Mouse (Mus musculus) layer of hippocampus, adult 2 months (tissue): Measurements from ENCODE around the gene Med9. TPM values are rescaled to one million over a fixed set of nuclear protein-coding genes. Genes with fewer than 3 reads are reported as not detected.
A peak's percentile ranks its signal among the peaks of the same experiment; 100 is the strongest.

Source experiments
- DNase-seq, 2 experiments: peaks; one replicate each; pipeline ENCODE4 v3.0.0; 2022; ENCODE audit warnings: low spot score in 2 of 2
- H3K27ac ChIP-seq: fragments of 200-600 bp; 2 replicates; pipeline ENCODE4 v1.8.1; 2022
- H3K4me3 ChIP-seq: fragments of 200-600 bp; 2 replicates; pipeline ENCODE4 v1.8.1; 2022; ENCODE audit warnings: mild to moderate bottlenecking
- CTCF ChIP-seq: fragments of 200-600 bp; conservative IDR thresholded peaks from 2 replicates; pipeline ENCODE4 v1.8.1; 2022; ENCODE audit warnings: antibody characterized with exemption, mild to moderate bottlenecking, moderate library complexity
- long read RNA-seq, 2 experiments: library from polyadenylated mRNA; stranded (forward); transcript quantifications; one replicate each; pipeline ENCODE4 v2.0.0; 2021; ENCODE audit warnings: borderline mapping rate in 2 of 2
- total RNA-seq, 2 experiments: library from RNA; stranded (reverse); gene quantifications; 2 replicates each; pipeline ENCODE4 v1.2.3; 2021

The Med9 gene
- total RNA-seq: 10 to 100 TPM; 36.8 to 40.5 TPM
- long read RNA-seq, experiment 1, transcript Med9-201 (2 exons, 1,920 nt): major isoform, 39 of 66 reads
- long read RNA-seq, experiment 1, partial matches to known transcripts: 0 of 66 reads
- long read RNA-seq, experiment 1, other reads (novel, unspliced or antisense): 27 of 66 reads
- long read RNA-seq, experiment 2, transcript Med9-201 (2 exons, 1,920 nt): major isoform, 62 of 92 reads
- long read RNA-seq, experiment 2, partial matches to known transcripts: 0 of 92 reads
- long read RNA-seq, experiment 2, other reads (novel, unspliced or antisense): 30 of 92 reads

GRCm38 (mm10) chr11:59947752-59948400 lies at the start of gene Med9:
Med9 (plus strand) TSS chr11:59948206.
- peak within 1 kb of the TSS; percentile 99 for H3K4me3 ChIP-seq
- peak; percentile 36; the same call in 1 of the 2 replicates for TF ChIP-seq CTCF
- peak; percentile 96 to 99 for DNase-seq
- H3K27ac ChIP-seq: peak within 1 kb of the TSS; percentile 95

DNA sequence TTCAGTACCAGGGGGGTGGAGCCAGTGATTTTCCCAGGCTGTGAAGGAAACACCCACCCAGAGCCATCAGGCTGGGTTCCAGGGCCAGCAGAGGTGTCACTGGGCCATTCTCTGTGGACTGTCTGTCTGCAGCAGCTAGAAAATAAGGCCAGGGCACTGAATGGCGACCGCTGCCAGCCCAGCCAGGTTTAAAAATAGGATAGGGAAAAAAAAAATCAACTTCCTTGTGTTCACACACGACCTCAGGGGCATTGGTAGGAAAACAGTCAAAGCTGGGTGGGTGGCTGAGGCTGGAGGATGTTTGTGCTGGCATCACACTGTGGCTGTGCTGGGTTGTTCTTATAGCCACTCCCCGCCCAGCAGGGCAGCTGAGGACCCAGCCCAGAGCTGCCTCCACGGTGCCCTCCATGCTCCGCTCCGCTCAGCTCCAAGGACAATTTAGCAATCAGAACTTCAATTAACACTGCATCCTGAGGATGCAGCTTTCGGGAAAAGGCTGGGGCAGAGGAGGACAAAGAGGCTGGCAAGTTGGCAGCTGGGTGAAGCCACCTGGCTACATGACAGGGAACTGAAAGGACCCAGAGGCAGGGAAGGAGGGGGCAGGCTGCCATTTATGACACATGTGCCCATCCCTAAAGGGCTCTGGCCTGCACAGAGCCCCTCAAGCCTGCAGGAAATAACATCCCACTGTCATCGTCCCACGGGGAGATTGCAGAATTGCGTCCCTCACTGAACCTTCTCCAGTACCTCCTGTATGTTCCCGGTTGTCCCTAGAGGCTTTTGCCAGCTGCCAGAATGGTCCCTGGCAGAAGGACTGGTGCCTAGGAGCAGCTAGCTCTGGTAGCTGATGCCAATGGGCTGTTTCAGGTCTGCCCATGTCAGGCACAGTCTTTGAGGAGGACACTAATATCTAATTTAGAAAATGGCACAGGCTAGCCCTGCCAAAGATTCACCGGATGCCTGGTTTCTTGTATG lies 48.0 kb upstream of the Med9 start:
- no peak for DNase-seq

GRCm38 (mm10) chr11:59900995-59901394 lies 47.0 kb upstream of the Med9 start:
- Histone ChIP-seq H3K27ac (peak overlapping the region; percentile 72; the same call in 1 of the 2 replicates), H3K4me3 (no peak overlapping the region)
- no peak for TF ChIP-seq CTCF
- no peak for DNase-seq

More for the DNA sequence above, 48.0 kb upstream of the Med9 start:
- 0 out of 2 replicates have a peak, but pooled peaks have one; percentile 12 for TF ChIP-seq CTCF
- Histone ChIP-seq H3K4me3 (no peak overlapping the region), H3K27ac (peak overlapping the region; percentile 72)

DNA sequence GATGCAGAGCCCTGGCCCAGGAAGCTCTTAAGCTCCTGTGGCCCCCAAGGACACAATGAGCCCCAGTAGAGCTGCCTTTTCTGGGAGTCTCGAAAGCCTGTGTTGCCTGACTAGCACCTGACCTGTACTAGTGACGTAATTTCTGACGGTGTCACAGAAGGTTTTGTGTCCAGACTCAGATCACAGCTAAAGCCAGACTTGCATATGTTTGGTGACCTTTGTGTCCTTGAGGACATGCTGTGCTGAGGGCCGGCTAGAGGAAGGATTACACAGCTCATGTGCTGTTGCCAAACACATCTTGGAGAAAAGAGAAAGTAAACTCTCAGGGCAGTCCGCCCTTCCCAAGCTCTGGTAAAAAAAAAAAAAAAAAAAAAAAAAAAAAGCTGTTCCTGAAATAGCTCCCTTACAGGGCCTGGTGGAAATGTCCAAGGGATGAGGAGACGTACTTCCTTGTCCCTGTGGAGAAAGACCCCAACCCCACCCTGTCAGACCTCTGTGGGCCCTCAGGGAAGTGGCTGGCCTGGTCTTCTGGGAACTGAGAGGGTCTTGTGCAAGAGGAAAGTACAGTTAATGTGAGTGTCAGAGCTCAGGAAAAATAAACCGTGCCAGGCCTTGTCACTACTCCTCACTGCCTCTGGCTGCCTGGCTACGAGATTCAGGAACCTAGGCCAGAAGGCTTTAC lies 45.8 kb upstream of the Med9 start:
- Histone ChIP-seq H3K4me3 (no peak overlapping the region), H3K27ac (peak overlapping the region; percentile 73)
- no peak for TF ChIP-seq CTCF
- DNase-seq: no peak

- H3K4me3 ChIP-seq: no peak overlapping the region
- DNase-seq: no peak
- no peak overlapping the region for H3K27ac ChIP-seq
- no peak for TF ChIP-seq CTCF
Measured at GRCm38 (mm10) chr11:59906521-59907123, 41.4 kb upstream of the Med9 start.

DNA sequence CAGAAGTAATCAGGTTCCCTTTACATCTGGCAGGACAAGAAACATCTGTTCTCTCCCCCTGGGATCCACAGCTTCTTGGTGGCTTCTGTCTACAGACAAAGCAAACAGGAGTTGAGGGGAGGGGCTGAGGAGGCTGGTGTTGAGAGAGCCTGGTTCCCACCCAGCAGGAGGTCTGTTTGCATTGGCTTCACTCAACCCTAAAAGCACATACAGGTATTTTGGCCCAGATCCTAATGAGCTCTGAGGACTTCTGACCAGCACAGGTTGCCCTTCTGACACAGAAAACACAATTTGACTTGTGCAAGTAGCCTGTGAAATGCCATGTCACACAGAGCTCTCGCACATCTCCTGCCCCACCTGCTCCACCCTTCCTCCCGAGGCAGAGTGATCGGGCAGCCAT lies 39.6 kb upstream of the Med9 start:
- TF ChIP-seq CTCF: no peak
- Histone ChIP-seq H3K27ac (no peak overlapping the region), H3K4me3 (no peak overlapping the region)
- DNase-seq: no peak

DNA sequence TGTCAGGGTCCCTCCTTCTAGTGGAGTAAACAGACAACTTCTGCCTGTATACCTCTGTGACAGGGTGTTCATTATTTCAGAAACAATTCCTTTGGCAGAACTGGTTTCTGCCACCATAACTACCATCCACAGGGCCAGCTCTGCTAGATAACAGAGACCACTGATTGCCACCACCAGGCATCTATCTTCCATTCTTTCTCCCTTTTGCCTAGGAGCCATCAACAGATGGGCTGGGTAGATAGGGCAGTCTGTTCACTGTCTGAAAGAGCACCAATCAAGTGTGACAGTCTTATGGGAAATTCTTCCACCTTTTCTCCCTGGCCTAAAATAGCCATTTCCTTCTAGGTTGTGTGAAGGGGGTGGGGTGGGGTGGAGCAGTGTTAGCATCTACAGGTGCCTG lies 37.4 kb upstream of the Med9 start:
- TF ChIP-seq CTCF: no peak
- no peak overlapping the region for H3K4me3 ChIP-seq
- no peak overlapping the region for H3K27ac ChIP-seq
- DNase-seq: no peak

- no peak for TF ChIP-seq CTCF
- DNase-seq: no peak
- no peak overlapping the region for H3K27ac ChIP-seq
- no peak overlapping the region for H3K4me3 ChIP-seq
Measured at GRCm38 (mm10) chr11:59911523-59911922, 36.5 kb upstream of the Med9 start.

DNA sequence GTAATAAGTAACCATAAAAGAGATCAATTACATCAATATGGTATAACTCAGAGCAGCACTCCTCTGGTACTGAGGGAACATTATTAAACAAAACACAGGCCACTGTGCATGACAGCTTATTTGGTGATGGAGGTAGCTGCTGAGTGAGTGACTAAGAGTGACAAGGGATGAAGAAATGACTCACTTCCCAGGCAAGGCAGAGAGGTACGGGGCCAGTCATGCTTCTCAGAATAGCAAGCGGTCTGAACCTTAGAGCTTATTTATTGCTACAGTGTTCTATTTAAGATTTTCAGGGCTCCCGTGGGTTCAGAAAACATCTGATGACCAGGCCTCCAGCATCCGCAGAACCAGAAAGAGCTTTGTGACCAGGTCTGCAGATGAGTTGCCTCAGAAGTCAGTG lies 34.3 kb upstream of the Med9 start:
- no peak for TF ChIP-seq CTCF
- H3K4me3 ChIP-seq: no peak overlapping the region
- no peak for DNase-seq
- H3K27ac ChIP-seq: no peak overlapping the region

- DNase-seq: no peak
- H3K27ac ChIP-seq: no peak overlapping the region
- H3K4me3 ChIP-seq: no peak overlapping the region
- TF ChIP-seq CTCF: no peak
Measured at GRCm38 (mm10) chr11:59918014-59918413, 30.0 kb upstream of the Med9 start.

GRCm38 (mm10) chr11:59919401-59919800 lies 28.6 kb upstream of the Med9 start:
- Histone ChIP-seq H3K4me3 (no peak overlapping the region), H3K27ac (no peak overlapping the region)
- TF ChIP-seq CTCF: no peak
- DNase-seq: no peak

- DNase-seq: no peak
- no peak overlapping the region for H3K4me3 ChIP-seq
- H3K27ac ChIP-seq: no peak overlapping the region
- TF ChIP-seq CTCF: no peak
Measured at GRCm38 (mm10) chr11:59920331-59920730, 27.7 kb upstream of the Med9 start.
